Mouse (Mus musculus) right cerebral cortex, postnatal 14 days (tissue): ENCODE measurements around the gene Tmem117.

Experiments
- DNase-seq: peaks from one replicate; pipeline ENCODE4 v3.0.0; 2022

Gene Tmem117

DNA sequence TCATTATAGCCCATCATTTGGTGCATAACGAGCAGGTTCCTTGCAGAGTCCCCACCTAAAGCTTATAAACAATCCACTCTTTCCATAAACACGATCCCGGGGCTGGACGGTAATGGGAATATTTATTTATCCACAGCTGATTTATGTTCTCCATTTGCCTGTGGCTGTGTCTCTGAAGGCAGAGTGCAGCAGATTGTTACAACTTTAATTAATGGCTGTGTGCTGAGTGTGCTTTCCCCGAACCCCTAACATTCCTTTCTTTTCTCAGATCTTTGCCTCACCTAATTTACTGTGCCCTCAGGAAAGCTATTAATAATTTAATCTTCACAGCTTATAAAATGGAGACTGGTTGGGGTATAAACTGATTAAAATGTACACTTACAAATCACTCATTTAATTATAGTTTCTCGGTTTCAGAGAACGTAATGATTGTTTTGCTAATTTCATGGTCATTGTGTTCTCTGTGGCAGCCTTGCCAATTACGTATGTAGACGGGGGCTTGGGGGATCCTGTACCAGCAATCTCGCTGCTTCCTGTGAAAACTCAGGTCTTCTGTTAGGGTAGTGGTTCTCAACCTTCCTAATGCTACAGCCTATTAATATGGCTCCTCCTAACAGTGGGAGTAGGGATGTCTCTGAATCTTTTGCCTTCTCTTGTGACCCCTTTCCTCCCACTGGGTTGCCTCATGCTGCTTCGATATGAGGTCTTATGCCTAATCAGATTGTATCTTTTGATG lies 275.8 kb downstream of the Tmem117 start:
- DNase-seq, result no peak

DNA sequence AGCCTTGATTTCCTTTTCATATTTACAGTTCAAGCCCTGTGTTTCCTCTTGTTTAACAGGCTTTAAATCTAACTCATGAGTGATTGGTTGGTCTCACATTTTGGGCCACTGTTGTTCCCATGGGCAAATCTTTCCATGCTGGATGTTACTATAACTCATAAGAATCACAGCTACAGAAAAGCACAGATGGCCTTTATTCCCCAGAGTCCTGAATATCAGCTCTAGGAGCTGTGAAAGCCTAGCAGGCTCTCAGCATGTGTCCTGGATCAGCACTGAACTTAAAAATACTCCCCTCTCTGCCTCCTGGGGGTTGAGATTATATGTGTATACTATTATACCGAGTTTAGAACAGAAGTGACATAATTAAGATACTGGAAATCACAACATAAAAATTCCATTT lies 292.6 kb downstream of the Tmem117 start:
- no peak for DNase-seq

DNA sequence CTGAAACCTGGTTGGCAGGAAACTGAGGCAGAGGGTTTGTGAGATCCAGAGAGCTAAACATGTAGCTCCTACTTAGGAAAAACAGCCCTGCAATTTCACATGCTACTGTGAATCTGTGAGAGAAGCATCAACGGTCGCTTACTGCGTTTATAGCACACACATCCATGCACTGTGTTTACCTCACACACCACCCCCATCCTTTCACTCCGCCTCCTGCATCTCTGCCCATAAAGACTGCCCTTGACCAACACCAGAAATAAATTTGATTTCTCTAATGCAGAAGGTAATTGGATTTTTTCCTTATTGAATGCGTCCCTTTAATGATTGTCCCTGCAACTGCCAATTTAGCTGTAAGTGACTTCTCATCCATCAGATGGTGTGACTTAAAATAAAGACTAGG lies 299.0 kb downstream of the Tmem117 start:
- no peak for DNase-seq

DNA sequence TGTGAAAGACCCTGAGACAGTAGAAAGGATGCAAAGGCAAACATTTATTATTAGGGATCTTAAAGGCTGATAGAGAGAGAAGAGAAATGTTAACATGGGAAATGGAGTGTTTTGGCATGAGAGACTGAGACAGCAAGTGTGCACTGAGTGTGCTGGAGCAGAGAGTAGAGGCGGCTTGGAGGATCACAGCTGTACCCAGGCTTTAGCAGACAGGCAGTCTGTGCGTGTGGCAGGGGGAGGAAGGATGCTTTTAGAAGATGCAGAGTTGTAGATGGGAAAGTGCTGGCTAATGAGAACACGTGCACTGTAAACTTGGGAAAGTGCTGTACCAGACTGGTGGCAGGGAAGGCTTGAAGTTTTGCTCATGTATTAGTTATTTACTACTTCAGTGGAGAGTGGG lies 301.7 kb downstream of the Tmem117 start:
- DNase-seq, result peak; percentile 18

DNA sequence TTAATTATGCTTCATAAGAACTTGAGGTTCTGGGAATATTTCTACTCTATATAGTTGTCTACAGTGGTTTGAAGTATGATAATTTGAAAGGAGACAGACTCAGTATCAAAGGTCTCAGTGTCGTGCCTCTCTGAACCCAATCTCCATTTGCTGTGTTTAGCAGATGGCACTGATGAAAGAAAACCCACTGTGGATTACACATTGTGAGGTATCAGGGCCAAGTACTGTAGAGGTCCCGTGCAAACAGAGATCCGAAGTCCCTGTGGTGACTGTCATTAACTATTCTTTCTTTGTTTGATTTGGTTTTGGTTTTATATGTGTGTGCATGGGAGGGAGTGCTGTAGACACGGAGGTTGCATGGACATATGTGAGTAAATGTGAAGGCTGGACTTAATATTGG lies 304.0 kb downstream of the Tmem117 start:
- no peak for DNase-seq

DNA sequence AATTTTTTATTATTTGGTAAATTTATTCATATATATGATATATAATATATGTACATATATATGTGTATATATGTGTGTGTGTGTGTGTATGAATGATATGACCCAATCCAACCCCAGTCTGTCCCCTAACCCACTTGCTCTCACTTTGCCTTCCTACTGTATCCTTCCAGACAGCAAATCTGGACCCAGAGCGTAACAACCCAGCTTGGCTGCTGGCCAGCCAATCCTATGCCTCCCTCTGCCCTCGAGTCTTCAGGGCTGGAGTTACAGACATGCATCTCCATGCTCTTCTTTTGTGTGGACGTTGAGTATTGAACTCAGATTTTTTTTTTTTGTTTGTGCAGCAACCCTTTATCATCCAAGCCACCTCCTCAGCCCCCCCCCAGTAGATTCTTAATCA lies 304.4 kb downstream of the Tmem117 start:
- peak; percentile 9 for DNase-seq

DNA sequence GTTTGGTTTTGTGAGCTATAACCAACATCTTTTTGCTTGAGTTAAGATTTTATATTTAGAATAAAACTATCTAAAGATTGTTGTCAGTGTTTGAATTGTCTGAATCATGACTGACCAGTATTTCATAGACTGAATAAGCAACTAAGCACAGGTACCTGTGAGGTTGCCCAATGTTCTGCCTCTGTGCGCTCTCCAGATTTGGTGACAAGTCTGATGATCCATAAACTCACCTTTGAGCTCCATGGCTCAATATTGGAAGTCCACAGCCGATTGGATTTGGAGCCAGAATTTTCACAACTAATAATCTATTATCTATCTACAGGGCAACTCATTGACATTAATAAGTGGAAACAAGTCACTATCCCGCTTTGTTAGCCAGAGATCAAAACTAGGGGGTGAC lies 312.9 kb downstream of the Tmem117 start:
- no peak for DNase-seq

DNA sequence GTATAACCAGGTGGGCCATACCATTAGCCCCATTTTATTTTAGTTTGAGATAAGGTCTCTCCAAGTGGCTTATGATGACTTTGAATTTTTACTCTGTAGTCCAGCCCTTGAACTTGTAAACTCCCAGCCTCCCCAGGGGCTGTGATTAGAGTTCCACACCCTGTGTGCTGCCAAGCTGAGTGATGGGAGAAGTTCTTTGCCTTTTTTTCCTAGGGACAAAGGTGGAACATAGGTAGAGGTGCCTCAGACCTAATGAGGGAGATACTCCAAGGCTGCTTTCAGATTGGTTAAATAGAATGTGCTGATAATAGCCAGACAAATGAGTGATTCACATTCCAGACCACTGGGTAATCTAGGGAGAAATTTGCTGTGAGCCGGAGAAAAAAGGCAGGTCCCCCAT lies 313.4 kb downstream of the Tmem117 start:
- DNase-seq, result no peak

DNA sequence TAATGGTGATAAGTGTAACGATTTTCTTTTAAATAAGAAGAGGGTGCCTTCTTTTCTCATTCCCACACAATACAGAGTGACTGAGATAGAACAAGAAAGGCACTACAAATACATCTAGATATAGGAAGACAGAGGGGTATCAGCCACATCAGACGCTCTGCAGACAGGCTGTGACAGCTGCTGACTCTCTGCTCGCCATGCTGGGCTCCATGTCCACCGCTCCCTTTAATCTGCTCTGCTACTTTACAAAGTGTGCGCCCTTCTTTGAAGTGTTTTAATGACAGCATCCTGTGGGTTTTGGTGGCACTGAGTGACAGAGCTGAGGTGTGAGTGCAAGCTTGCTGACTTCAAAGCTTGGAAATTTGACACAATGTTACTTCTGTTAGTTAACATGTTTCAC lies 314.9 kb downstream of the Tmem117 start:
- no peak for DNase-seq

DNA sequence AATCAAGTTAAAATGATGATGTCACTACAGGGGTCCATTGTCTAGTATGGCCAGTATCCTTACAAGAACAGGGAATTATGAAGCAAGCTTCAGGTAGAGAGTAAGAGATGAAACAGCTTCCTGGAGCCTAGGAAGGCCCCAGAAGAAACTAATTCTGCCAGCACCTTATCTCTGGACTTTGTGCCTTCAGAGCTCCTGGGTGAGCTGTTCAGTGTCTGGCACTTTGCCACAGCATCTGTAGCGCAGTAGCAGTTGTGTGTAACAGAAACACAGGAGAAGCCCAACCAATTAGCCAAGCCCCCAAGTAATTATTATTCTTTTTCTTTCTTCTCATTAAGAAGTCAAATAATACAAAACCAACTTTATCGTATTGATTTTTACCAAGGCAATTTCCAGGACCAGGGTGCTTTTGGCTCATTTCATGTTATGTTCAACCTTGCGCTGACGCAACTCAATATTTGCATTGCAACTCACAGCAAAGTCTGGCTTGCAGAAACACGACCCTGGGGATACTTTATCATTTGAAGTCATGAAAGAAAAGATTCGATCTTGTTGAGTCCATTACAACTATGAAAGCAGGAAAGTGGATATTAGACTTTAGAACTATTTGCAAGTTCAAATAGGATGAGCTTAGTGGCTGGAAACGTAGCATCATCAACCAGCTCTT lies 322.5 kb downstream of the Tmem117 start:
- DNase-seq, result no peak

DNA sequence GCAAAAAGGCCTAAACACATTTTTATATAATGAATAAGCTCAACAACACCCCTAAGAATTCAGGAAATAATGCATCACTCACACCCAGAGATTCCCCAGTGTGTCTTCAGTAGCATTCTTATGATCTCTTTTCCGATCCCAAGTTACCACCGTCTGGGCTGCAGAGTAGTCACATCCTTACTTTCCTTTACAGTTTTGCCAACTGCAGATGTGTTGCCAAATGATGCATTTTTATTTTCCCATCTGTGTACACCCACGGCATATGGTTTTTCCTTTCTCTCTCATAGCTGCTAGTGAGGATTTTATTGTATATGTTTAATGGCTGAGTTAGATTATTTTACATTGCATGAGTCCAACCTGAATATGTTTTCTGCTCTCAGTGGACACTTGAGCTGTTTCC lies 327.7 kb downstream of the Tmem117 start:
- DNase-seq, result no peak

DNA sequence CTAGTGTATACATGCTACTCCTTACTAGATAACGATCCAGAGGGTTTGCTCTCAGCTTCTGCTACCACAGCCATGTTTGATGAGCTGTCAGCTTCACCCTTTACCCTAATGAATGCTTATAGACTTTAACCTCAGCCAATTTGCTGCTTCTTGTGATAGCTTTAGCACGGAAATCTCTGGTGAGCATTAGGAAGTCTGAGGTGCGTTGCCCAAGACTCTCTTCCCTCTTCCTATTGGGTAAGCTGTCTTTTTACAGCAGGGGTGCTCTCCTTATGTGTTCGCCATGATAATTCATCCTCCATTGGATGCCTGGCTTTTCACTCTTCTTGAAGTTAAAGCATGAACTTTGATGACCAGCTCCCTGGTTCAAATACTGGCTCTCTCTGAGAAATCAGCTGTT lies 328.2 kb downstream of the Tmem117 start:
- DNase-seq, result no peak

DNA sequence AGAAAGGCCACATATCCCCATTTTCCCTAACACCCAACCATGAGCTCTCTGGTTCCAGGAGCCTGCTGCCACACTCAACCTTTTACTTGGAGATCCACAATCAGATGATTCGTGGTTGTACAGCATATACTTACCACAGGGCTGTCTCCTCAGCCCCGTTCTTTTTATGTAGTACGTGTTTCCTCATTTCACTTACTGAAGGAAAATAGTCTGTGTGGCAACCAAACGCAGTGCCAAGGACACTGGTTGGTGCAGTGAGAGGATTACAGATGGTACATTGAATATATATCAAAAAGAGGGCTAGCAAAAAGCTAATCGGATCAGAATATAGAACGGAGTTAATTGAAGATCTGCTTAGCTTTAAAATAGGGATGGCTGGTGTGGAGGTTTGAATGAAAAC lies 338.0 kb downstream of the Tmem117 start:
- DNase-seq, result no peak

DNA sequence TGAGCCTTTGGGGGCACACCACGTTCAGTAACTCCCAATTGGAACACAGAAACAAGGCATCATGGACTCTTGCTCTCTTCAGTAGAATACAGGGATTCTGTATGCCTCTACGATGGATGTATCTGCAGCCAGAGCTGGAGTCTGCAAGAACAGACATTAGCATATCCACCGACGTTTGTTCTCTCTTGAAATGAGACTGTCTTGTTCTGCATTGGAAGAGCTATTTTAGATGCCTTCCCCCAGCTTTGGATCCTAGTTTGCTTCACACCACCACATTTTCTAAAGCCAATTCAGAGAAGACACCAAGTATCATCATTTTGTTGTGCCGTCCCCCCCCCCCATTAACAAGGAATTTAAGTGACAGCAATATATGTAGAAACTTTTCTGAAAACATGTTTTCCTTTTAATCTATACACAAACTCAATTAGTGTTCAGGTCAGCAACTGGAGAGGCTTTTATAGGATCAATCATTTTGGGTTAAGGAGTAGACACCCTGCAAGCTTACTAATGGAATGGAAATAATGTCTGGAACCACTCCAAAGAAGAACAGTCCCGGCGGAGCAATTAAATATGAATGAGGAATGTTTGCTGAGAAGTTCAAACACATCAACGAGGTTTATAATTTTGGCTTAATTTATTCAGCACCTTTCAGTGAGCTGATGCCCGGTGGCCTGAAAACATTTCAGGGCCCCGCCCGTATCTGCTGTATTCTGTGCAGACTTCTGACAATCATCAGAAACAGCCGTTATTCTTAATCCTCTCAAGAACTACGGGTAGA lies 339.6 kb downstream of the Tmem117 start:
- DNase-seq, result no peak

DNA sequence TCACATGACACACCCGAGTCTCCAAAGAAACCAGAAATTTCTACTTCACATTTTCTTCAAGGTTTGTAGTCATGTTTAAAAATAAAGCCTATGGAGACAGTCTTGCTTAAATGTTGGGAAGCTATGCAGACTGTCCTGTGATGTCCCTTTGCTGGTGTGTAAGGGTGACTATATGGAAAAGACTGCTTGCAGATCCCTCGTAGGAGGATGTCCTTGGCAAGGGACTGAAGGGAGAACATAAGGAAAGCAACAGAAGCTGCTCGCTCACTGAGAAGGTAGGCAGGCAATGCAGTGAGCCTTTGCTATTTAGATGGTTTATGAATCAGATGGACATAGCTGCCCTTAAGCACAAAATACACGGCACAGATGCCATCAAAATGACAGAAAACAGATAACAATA lies 352.8 kb downstream of the Tmem117 start:
- DNase-seq, result no peak

DNA sequence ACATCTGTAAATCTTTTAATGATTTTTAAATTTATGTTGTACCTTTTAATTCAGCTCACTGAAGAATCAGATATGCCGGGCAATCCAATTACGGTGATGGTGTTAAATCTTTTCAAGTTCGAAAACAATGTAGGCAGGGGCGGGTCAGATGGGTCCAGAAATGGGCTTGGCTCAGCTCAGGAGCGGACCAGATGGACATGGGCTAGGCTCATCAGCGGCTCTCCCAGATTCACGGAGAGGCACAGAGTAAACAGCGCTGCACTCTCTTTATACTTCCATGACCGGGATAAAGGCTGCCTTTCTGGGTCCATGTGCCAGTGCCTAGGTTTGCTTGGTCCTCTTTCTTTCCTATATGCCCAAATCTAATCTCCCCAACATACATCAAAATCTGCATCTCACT lies 366.3 kb downstream of the Tmem117 start:
- DNase-seq, result no peak

DNA sequence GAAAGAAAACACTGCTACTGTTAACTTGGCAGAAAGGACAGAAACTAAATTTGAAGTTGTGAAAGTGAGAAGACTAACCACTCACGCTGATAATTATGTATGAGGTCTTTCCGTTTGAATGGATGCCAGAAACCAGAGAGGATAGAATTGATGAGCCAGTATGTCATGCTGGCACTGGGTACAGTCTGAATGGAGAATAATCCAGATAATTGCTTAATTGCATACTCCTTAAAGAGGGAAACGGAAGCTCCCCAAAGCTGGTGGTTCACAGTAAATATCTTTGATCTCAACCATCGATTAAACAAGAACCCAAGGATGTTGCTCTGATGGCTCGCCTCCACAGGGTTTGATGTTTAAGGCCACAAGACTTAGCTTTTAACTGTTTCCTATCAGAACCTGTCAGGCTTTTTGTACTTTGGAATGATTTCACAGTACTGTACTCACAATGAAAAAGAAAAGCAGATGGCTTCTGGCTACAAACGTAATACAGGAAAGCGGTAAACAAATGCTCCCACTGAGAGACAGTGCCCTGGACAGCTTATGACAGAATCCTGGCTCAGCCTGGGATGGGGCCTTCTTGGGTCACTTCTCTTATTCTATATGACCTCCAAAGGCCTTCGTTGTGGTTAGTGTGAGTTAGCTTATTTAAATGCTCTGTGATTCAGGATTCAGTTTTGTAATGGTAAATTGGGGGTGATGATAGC lies 376.2 kb downstream of the Tmem117 start:
- no peak for DNase-seq

DNA sequence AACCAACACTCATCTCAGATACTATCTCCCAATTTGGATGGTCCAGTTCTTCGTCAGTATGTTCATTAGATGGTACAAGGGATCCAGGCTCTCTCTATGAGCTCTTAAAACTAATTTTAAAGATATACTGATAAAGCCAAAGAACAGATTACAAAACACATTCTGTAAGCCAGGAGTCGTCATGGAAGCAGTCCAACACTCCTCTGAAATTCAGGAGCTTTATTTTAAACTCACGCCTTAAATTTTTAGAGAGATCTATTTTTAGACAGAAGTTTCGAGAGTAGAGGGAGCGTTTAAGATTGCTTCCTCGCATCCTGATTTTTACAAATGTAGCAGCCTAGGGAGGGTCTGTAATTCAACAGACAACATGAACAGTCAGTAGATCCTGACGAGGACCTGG lies 393.2 kb downstream of the Tmem117 start:
- peak; percentile 38 for DNase-seq

DNA sequence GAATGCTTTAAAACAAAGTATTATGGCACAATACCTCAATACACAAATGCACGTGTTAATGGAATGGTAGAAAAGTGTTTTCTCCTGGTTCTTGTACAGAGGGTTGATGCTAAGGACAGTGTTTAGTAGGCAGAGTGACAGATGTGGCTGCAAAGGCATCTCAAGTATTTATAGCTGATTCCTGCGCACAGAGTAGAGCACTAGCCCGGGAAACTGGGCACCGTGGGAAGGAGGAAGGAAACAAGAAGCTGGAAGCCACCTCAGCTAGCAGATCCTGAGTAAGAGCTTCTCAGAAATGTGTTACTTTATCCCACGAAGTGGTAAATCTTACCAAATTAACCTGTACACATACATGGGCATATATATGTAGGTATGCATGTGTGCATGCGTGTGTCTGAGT lies 395.4 kb downstream of the Tmem117 start:
- no peak for DNase-seq

DNA sequence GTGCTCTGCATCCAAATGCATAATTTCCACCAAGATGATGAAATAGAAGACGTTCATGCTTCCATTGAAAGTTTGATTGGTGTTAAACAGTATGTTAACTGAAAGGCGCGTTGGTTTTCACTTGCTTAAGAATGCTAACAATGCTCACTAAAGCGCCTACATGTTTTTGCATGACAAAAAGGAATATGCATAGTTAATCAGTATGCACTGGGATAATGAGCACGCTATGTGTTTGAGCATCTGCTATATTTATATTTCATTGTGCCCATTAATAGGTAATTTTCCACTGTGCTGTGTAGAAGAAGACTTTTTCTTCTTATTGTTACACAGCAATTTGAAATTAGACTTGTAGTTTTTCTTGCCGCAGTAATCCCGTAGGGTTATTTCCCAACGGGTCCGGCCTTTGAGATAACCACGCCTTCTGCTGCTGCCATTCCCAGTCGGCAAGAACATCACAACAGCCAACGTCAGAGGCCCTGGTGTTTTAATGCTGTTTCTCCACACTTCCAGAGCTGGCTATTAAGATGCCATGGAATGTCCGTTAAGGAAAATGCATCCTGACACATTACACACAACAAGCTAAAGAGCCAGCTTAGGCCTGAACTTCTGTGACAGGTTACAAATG lies 399.9 kb downstream of the Tmem117 start:
- DNase-seq, result no peak

DNA sequence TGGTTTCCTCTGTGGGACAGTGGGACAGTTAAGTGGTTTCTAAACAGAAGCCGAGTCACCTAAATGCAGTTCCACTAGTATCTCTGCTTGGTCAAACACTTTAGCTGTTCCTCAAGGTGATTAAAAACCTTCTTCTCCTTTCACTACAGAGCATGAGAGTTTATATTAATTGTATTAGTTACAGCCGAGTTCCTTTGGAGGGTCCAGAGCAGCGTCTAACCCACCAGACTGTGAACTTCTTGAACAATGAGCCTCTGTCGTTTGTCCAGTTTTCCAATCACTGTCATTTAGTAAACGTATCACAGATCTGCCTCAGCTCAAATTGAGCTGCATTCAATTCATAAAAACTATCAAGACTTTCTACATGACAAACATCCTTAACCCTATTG lies 400.4 kb downstream of the Tmem117 start:
- no peak for DNase-seq

DNA sequence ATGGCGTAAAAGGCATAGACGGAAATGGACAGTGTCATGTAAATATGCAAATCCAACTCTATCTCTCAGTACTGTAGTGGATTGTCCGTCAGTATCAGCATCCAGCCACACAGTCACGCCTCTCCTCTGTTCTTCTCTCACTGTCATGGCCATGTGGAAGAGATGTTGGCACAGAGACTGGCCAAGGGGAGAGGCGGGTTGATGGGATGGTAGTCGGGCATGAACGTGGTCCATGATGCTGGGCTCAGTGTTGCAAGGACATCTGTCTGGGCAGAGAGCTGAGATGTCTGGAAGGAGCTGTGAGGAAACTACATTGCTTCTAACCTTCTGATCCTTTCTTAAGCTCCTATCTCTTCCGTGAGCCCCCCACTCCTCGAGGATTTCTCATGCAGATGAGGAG lies 413.4 kb downstream of the Tmem117 start:
- DNase-seq, result no peak

DNA sequence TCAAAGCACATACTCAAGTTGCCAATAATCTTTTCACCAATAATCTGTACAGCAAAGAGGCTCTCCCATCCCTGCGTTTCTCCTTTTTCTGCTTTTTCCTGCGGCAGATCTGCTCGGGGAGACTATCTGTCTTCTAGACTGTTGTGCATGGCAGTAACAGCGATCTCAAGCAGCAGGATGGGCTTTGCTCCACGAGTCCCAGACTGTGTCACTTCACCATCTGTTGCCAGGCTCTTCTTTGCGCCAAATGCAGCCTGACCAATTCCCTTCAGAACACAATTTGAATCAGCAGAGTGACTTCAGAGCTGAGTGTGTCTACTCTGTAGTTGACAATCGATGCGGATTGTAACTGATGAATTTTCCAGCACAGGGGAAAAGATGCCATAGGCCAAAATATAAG lies 415.0 kb downstream of the Tmem117 start:
- DNase-seq, result no peak
